Mouse (Mus musculus) layer of hippocampus, postnatal 10 days (tissue): ENCODE data around the gene Vdac2. TPM values are rescaled to one million over a fixed set of nuclear protein-coding genes. Genes with fewer than 3 reads are reported as not detected.
A peak's percentile ranks its signal among the peaks of the same experiment; 100 is the strongest.

ENCODE experiments used
- DNase-seq, 2 experiments: peaks; one replicate each; pipeline ENCODE4 v3.0.0; 2021; ENCODE audit warnings: low spot score in 2 of 2
- total RNA-seq, 2 experiments: library from RNA; stranded (reverse); gene quantifications; 2 replicates each; pipeline ENCODE4 v1.2.3; 2021

Gene Vdac2
- total RNA-seq, 2 experiments from 2014 or later, result 201 to 224 TPM

- no peak for DNase-seq
These were observed 8.8 kb upstream of the Vdac2 start for GRCm38 (mm10) chr14:21816255-21816654.

- DNase-seq, result no peak
These were observed 7.6 kb upstream of the Vdac2 start for GRCm38 (mm10) chr14:21817453-21817852.

DNA sequence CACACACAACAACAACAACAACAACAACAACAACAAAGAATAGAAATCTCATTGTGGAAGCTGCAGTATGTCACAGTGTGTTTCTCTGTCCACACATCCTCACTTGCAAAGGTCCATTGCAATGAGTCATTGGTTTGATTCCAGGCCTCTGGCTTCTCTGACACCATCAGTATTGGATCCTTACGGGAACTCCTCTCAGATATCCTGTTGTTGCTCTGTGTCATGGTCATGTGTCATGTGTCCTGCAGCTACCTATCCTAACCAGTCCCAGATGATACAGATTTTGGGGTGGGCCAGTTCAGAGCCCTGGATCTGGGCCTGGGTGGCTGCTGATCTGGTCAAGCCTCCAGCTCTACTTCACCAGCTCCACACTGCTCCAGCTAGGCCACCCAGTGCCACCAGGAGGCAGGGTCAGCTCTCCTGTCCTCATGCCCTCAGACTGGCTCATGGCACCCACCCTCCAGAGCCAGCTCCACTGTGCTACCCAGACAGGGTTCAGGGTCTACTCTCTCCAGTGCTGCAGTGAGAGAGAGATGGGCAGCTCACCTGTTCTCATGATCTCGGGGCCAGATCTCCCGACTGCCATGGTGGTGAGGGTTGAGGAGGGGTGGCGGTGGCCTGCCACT is 4.0 kb upstream of the Vdac2 start:
- DNase-seq, result no peak

GRCm38 (mm10) chr14:21822307-21822706 is 2.7 kb upstream of the Vdac2 start:
- DNase-seq, result no peak

DNA sequence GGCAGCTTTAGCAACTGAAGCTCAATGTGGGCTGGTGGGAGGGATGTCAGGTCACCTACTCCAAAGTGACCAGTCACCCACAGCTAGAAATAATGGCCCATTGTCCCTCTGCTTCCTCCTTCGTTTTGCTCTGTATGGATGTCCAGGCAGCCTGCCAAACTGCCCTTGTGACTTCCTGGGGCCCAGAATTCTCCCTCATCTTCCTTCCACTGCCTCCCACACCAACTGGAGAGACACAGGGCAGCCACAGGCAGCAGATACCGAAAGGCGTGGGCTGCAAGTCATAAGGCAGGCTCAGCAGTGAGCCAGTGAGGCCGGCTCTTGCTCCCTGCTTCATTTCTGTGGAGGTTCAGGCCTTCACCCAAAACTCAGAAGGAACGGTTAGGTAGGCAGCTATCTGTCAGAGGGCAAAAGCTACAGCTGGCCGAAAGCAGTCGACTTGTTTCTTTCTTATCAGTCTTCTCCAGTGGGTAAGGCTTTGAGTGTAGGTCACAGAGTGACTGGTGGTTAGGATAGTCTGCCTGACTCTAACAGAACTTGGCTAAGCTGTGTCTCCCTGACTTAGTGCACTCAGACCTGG is 2.2 kb upstream of the Vdac2 start:
- peak; percentile 51 to 63 for DNase-seq

DNA sequence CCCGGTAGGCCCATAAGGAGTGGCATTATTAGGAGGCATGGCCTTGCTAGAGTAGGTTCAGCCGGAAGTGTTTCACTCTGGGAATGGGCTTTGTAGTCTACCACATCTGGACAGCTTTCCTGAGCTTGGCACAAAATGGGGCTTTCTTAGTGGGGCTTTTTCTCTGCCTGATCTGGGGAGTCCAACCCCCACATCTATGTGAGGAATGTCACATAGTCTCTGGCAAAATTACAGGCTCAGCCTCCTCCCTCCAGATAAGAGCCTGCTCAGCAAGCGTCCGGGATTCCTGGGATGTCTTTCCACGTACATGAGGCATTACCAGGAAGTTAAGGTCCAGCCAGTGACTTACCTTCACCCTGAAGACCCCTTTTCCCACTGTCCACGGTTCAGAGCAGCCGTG is 1.1 kb upstream of the Vdac2 start:
- no peak for DNase-seq

DNA sequence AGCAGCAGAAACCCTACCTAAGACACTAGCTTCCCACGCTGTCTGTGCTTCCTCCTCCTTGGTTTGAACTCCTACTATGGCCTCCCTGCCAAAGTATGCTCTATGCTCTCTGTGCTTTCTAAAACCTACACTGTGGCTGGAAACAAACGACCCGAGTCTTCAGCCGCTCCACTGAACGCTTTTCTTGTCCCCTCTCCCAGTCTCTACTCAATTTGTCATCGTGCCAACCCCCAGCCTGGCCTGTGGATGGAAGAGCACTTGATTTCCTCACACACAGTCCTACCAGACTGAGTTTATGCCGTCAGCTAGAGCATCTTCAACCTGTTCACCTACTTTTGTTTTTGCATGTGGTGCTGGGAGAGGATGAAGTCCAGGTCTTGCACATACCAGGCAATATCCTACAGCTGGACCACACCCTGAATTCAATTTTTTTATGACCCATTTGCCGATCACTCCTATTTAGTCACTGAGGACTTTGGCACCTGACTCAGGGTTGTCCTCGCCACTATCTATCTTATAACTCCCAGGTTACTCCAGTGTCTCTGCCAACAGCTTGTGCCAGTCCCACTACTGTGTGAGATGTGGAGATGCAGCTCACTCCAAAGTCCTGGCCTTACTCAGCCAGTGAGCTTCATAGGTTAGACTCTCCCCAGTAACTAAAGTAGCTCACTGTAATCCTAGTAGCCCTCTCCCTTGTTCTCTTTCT is 901 bp downstream of the Vdac2 start:
- peak in 1 of 2 experiments; percentile 22 for DNase-seq

- DNase-seq, result peak; percentile 96 to 97
These were observed 6.1 kb downstream of the Vdac2 start for GRCm38 (mm10) chr14:21830876-21831767.

GRCm38 (mm10) chr14:21831830-21832403 is 6.9 kb downstream of the Vdac2 start:
- no peak for DNase-seq

DNA sequence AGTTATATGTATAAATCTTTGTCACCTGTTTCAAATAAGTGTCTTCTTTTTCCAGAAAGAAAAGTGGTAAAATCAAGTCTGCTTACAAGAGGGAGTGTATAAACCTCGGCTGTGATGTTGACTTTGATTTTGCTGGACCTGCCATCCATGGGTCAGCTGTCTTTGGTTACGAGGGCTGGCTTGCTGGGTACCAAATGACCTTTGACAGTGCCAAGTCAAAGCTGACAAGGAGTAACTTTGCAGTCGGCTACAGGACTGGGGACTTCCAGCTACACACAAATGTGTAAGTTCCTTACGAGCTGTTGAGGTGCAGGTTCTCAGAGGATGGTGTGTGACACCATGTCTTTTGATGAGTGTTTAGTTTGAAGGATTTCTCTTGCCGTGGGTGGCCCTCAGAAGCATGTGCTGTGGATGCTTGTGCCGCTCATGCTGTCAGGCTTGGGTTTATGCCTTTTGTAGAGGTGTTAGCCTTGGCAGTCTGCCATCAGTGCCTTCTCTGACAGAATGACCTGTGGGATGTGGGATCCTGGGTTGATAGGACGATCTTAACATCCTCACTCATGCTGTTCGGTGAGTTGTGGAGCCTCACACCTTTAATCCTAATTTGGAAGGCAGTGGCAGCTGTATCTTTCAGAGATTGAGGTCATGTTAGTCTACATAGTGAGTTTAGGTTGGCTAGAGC is 13.4 kb downstream of the Vdac2 start:
- DNase-seq, result no peak

DNA sequence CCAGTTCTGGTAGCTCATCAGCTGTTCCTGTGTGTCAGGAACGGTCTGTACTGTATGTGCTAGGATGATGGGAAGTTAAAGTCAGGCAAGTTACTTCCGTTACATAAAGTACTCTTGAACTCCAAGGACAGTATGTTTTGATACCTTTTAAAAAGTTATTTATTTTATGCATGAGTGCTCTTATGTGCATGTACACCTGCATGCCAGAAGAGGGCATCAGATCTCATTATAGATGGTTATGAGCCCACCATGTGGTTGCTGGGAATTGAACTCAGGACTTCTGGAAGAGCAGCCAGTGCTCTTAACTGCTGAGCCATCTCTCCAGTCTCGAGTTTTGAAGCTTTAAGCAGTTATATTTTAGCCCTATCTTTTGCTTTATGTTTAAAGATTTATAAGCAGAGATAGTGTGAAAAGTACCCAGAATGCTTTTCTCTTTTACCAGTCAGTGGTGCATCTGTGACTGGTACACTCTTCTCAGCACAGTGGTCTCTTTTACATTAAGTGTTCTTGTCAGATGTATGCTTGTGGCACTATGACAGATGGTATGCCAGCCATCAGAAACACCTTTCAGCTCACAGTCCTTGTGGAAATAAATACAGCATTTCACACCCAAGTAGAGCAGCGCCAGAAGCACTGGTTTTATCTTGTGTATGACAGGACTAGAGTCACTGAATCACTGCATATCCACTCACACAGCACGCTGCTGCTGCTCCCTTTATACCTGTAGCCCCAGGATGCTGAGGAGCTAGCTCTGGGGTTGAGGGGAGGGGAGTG is 17.0 kb downstream of the Vdac2 start:
- DNase-seq, result no peak

DNA sequence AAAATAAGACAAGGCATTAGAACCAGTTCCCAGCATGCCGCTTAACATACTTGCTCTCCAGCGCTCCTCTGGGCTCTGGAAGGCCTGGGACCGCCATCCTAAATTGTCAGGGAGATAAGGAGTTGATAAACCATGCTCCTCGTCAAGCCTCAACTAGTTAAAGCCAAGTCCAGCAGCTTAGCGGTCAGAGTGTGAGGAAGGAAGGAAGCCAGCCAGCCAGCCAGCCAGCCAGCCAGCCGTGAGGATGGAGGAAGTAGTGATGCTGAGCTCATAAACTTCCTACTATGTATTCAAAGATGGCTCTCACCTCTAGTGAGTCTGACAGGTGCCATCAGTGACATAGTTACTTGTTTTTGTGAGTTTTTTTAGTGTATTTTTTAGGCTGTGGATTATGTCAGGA is 18.2 kb downstream of the Vdac2 start:
- DNase-seq, result no peak

GRCm38 (mm10) chr14:21846827-21847380 is 21.9 kb downstream of the Vdac2 start:
- no peak for DNase-seq

DNA sequence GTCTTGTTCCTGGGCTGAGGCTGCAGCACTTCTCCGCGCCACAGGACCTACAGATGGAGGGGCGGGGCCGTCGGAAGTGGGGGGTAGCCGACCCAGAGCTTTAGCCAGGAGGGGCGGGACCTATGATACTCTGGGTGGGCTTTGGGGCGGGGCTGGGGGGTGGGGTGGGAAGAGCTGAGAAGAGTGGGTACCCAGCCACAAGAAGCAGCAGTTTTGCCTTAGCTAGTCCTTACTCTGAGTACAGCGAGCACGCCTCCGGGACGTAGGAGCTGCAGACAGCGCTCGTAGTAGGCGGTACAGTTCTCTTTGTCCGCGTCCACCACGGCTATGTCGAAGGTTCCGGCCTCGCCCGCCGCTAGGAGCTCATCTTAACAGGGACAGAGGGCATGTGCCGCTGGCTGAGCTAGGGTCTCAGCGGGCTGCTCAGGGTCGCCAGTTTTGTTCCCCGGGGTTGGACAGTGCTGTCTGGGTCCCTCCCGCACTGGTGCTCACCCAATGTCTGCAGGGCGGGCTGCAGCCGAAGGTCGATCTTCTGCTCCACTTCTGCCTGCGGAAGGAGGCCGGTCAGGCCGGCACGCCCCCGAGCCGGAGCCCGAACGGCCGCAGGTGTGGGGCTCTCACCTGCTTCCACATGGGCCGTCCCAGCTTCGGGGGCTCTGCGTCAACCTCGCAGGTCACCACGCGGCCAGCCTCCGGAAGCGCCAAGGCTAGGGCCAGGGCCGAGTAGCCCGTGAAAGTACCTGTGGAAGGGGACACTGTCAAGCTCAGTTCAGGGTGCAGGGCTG is 22.5 kb downstream of the Vdac2 start:
- peak; percentile 53 to 63 for DNase-seq

- peak; percentile 98 for DNase-seq
These were observed 23.4 kb downstream of the Vdac2 start, which contains the start of gene Comtd1 for GRCm38 (mm10) chr14:21848166-21849154. Comtd1 (minus strand) TSS chr14:21848977.

DNA sequence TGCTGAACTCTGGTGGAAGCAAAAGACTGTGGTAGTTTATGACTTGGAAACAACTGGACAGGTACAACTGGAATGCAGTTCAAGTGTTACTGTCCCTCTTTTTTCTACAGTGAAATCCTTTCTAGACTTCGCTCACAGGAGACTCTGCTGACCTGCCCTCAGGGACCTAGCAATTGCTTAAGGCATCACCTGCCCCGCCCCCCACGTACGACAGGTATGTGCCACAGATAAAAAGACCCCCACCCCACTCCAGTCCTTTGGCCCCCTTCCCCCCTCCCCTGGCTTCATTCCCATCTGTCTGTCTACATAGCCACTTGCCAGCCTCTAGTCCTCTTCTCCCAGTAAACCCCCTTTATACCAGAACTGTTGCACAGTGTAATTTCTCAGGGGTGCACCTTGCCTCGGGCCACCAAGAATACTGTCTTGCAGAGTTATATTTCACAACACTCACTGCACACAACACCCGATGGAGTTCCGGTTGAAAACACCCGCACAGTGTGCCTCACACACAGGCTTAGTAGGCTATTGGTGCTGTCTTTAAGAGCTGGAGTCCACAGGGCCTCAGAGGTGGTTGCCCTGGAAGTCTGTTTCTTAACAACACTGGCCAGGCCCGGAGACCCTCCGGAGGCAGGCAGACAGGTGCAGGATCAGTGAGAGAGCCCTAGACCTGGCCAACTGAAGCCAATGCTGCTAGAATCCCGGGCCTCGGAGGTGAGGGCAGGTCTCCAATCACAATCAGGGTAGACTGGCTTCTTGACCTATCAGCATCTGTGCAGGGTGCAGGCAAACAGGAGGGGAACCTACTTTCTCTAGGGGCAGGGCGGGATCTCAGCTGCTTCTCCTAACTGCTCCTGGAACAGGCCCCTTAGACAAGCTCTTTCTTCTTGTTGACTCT is 24.7 kb downstream of the Vdac2 start:
- no peak for DNase-seq
